Mouse (Mus musculus) layer of hippocampus, adult 18-20 months (tissue): ENCODE data around the gene Jph3. TPM values are rescaled to one million over a fixed set of nuclear protein-coding genes. Genes with fewer than 3 reads are reported as not detected.

Source experiments
- DNase-seq, 2 experiments: peaks; one replicate each; pipeline ENCODE4 v3.0.0; 2022; ENCODE audit warnings: low spot score in 2 of 2
- total RNA-seq, 2 experiments: library from RNA; stranded (reverse); gene quantifications; 2 replicates each; pipeline ENCODE4 v1.2.3; 2021

Gene Jph3
- total RNA-seq, 2 experiments from 2014 or later, result 344 to 371 TPM

- DNase-seq, result no peak
These were observed 331 bp downstream of the Jph3 start for GRCm38 (mm10) chr8:121729754-121730153.

GRCm38 (mm10) chr8:121730170-121730569 is 747 bp downstream of the Jph3 start:
- no peak for DNase-seq

GRCm38 (mm10) chr8:121730646-121731045 is 1.2 kb downstream of the Jph3 start:
- no peak for DNase-seq

GRCm38 (mm10) chr8:121731060-121731459 is 1.6 kb downstream of the Jph3 start:
- no peak for DNase-seq

GRCm38 (mm10) chr8:121731471-121732333 is 2.3 kb downstream of the Jph3 start:
- DNase-seq, result peak; percentile 76

- DNase-seq, result no peak
These were observed 2.9 kb downstream of the Jph3 start for GRCm38 (mm10) chr8:121732334-121732665.

- peak; percentile 69 to 89 for DNase-seq
These were observed 4.8 kb downstream of the Jph3 start for GRCm38 (mm10) chr8:121734262-121734661.

- DNase-seq, result no peak
These were observed 6.8 kb downstream of the Jph3 start for GRCm38 (mm10) chr8:121736236-121736635.

GRCm38 (mm10) chr8:121740721-121741120 is 11.3 kb downstream of the Jph3 start:
- DNase-seq, result peak in 1 of 2 experiments; percentile 59

GRCm38 (mm10) chr8:121749501-121749900 is 20.1 kb downstream of the Jph3 start:
- DNase-seq, result no peak

- no peak for DNase-seq
These were observed 21.1 kb downstream of the Jph3 start for GRCm38 (mm10) chr8:121750512-121750911.

- DNase-seq, result peak in 1 of 2 experiments; percentile 69
These were observed 22.0 kb downstream of the Jph3 start for GRCm38 (mm10) chr8:121751407-121751806.

GRCm38 (mm10) chr8:121758470-121758869 is 29.0 kb downstream of the Jph3 start:
- no peak for DNase-seq

GRCm38 (mm10) chr8:121760484-121760883 is 31.1 kb downstream of the Jph3 start:
- DNase-seq, result no peak

GRCm38 (mm10) chr8:121761480-121761879 is 32.1 kb downstream of the Jph3 start:
- no peak for DNase-seq

GRCm38 (mm10) chr8:121762999-121763699 is 33.7 kb downstream of the Jph3 start:
- DNase-seq, result no peak

- no peak for DNase-seq
These were observed 34.2 kb downstream of the Jph3 start for GRCm38 (mm10) chr8:121763700-121764013.

GRCm38 (mm10) chr8:121765594-121766138 is 36.2 kb downstream of the Jph3 start:
- no peak for DNase-seq

- DNase-seq, result no peak
These were observed 39.7 kb downstream of the Jph3 start for GRCm38 (mm10) chr8:121769095-121769494.

- DNase-seq, result no peak
These were observed 40.2 kb downstream of the Jph3 start for GRCm38 (mm10) chr8:121769621-121770020.

GRCm38 (mm10) chr8:121770845-121771752 is 41.7 kb downstream of the Jph3 start:
- DNase-seq, result no peak
